Mouse (Mus musculus) testis, adult 2 months (tissue): ENCODE data around the gene Gm49405. TPM values are rescaled to one million over a fixed set of nuclear protein-coding genes. Genes with fewer than 3 reads are reported as not detected.

ENCODE experiments used
- H3K27ac ChIP-seq: fragments of 200-500 bp; 2 replicates; pipeline ENCODE4 v1.5.1; 2012; ENCODE audit warnings: low read depth, low read length; ENCODE audit not compliant: control insufficient read depth, insufficient read depth
- H3K27me3 ChIP-seq: fragments of 200-500 bp; 2 replicates; pipeline ENCODE4 v1.6.1; 2012; ENCODE audit warnings: mild to moderate bottlenecking, low read length, moderate library complexity; ENCODE audit not compliant: control insufficient read depth, insufficient read depth
- H3K36me3 ChIP-seq: fragments of 200-500 bp; 2 replicates; pipeline ENCODE4 v1.6.1; 2012; ENCODE audit warnings: mild to moderate bottlenecking, low read length; ENCODE audit not compliant: control insufficient read depth, insufficient read depth
- H3K4me1 ChIP-seq: fragments of 200-500 bp; 2 replicates; pipeline ENCODE4 v1.6.1; 2012; ENCODE audit warnings: low read length; ENCODE audit not compliant: control insufficient read depth, insufficient read depth
- H3K4me3 ChIP-seq: fragments of 200-500 bp; 2 replicates; pipeline ENCODE4 v1.5.1; 2012; ENCODE audit warnings: low read depth, mild to moderate bottlenecking, low read length, moderate library complexity, mixed read lengths; ENCODE audit not compliant: control insufficient read depth
- CTCF ChIP-seq: fragments of 200-500 bp; IDR thresholded peaks from 2 replicates; pipeline ENCODE4 v1.5.1; 2012; ENCODE audit warnings: low read depth, mild to moderate bottlenecking, inconsistent platforms, low read length, moderate library complexity; ENCODE audit not compliant: control insufficient read depth, insufficient read depth, insufficient replicate concordance
- POLR2A ChIP-seq: fragments of 200-500 bp; IDR thresholded peaks from 2 replicates; pipeline ENCODE4 v1.6.1; 2012; ENCODE audit warnings: low read depth, mild to moderate bottlenecking, inconsistent platforms, low read length, moderate library complexity; ENCODE audit not compliant: control insufficient read depth
- polyA plus RNA-seq: library from polyadenylated mRNA; depleted of rRNA; stranded (reverse); fragments of >200 nt; gene quantifications from 2 replicates; pipeline ENCODE4 v1.2.3, GENCODE M21; 2012

Gm49405 gene
- polyA plus RNA-seq, 1 experiment = 0.48 TPM

DNA sequence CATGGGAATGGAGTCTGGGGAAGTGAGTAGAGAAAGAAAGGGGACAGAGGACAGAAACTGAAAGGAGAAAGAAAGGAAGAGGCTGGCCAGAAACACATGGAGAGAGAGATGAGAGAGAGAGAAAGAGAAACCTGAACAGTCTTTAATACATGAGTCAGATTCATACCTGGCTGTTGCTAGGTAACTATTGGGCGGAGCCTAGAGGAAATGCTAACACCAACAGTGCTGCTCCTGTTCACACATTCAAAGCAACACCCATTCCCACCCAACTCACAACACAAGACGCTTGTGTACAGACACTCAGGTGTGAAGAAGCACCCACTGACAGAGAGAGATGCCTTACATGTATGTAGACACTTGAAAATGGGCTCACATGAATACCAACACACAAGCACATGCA, 24.6 kb upstream of the Gm49405 start:
- Histone ChIP-seq H3K4me3 (no peak overlapping the region), H3K36me3 (no peaks in the 10 kb centered on the region), H3K27me3 (no peaks in the 10 kb centered on the region), H3K4me1 (peaks cover 6% of the 10 kb centered on the region), H3K27ac (no peak overlapping the region)
- TF ChIP-seq CTCF = no peak
- TF ChIP-seq POLR2A = no peak

DNA sequence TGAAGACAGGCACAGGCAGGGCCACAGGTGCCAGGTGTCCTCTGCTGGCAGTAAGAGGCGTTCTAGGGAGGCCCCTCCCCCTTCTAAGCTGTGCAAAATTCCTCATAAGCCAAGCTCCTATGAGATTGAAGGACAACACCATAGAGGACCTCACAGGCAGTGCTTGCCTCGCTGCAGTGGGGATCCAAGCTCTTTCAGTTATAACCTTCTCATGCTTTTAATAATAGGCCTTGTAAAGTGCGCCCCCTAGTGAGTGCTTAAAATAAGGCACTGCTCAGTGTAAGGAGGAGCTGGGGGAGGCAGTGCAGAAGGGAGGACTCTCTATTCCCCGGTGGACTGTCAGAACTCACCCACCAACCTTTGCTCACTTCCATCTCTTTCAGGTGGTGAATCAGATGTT, 20.1 kb upstream of the Gm49405 start:
- peak overlapping the region; percentile 41 for H3K4me3 ChIP-seq
- TF ChIP-seq CTCF (peak; percentile 47; the same call in 1 of the 2 replicates), POLR2A (no peak)
- no peak overlapping the region for H3K27ac ChIP-seq
- H3K4me1 ChIP-seq = peaks cover 9% of the 10 kb centered on the region
- no peaks in the 10 kb centered on the region for H3K27me3 ChIP-seq
- no peaks in the 10 kb centered on the region for H3K36me3 ChIP-seq

DNA sequence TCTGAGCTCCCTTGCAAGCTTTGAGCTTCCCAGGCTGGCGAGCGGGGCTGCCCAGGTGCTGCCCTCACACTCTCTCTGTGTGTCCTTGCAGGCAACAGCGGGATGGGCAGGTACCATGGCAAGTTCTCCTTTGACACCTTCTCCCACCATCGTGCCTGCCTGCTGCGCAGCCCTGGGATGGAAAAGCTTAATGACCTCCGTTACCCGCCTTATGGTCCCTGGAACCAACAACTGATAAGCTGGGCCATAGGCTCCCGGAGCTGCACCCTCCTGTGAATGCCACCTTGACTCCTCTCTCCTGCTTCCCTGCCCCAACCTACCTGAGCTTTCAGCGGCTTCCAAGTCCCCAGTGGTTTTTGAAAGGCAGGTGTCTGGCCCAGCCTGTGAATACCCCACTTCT, 19.5 kb upstream of the Gm49405 start:
- H3K4me3 ChIP-seq = peak overlapping the region; percentile 41
- H3K27ac ChIP-seq = no peak overlapping the region
- H3K4me1 ChIP-seq = peaks cover 9% of the 10 kb centered on the region
- TF ChIP-seq POLR2A (no peak), CTCF (no peak)
- no peaks in the 10 kb centered on the region for H3K27me3 ChIP-seq
- H3K36me3 ChIP-seq = no peaks in the 10 kb centered on the region

DNA sequence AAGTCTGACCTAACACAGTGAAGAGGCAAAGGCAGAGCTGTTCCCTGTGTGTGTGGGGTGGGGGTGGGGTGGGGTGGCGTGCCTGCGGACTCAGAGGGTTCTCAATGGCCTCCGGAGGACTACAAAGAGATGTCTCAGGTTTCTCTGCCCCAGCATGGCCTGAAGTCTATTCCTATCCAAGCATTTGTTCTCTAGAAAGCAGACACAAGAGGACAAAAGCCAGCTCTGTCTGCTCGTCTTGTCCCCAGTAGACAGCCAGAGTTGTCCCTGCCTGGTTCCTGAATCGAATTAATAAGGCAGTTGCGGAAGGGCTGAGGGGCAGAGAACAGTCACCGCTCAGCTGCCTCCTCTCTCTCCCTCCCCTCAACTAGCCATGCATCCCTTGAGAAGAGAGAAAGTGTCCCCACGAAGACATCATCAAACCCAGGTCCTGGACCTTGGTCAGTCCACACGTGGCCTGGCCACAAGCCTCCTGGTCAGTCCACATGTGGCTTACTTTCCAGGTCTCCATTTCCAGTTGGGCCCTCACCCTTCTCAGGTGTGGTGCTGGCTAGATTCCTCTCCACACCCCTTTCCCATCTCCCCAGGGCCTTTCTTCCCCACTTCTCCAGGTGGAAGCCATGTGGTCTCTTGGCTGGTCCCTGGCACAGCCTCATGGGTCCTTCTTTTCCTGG, 16.8 kb upstream of the Gm49405 start:
- Histone ChIP-seq H3K36me3 (no peaks in the 10 kb centered on the region), H3K4me3 (no peak overlapping the region), H3K4me1 (peaks cover 11% of the 10 kb centered on the region), H3K27me3 (no peaks in the 10 kb centered on the region), H3K27ac (no peak overlapping the region)
- TF ChIP-seq POLR2A (no peak), CTCF (no peak)

DNA sequence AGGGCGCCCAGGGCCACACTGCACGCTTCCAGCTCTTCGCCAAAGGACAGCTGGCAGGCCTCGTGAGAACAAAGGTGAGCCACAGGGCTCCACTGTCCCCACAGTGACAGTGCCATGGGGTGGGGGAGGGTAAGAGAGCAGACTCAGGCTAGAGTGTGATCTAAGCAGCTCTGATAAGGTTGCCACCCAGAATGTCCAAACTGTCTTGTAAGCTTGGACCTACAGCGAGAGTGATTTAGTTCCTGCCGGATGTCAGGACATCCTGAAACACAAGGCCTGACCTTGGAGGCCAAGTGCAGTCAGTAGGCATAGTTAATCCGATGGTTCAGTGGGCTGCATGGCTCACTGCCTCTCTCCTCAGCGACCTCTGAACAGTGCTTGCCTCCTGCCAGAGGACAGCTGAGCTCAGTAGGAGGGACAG, 15.2 kb upstream of the Gm49405 start:
- peaks cover 5% of the 10 kb centered on the region for H3K4me1 ChIP-seq
- no peaks in the 10 kb centered on the region for H3K36me3 ChIP-seq

DNA sequence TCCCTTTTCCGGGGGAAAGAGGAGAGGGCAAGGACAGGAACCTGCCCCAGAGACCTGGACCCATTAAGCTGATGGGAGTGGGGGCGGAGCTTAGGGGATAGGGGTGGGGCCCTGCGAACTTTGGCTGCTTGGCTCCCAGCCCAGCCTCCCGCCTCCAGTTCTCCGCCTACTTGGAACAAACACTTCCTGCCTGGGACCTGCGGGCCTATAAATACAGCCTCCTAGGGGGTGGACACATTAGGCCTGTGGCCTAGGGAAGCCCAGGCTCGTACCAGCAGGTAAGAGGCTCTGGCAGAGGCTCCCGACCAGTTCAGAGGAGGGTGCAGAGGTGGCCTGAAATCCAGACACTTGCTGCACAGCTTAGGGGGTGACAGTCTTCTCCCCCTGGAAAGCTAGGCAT, 14.1 kb upstream of the Gm49405 start, which contains the start of gene Acy3:
Acy3 (plus strand) TSS at position 237 of the 400 bp plus-strand sequence.
- Histone ChIP-seq H3K36me3 (no peaks in the 10 kb centered on the region), H3K4me3 (no peak within 1 kb of the TSS), H3K27me3 (no peaks in the 10 kb centered on the region), H3K27ac (peak within 1 kb of the TSS; percentile 47), H3K4me1 (peaks cover 5% of the 10 kb centered on the region)
- TF ChIP-seq POLR2A = peak; percentile 22; the same call in 1 of the 2 replicates
- no peak for TF ChIP-seq CTCF

More for the DNA sequence above, 15.2 kb upstream of the Gm49405 start:
- Histone ChIP-seq H3K27me3 (no peaks in the 10 kb centered on the region), H3K4me3 (no peak overlapping the region), H3K27ac (peak overlapping the region; percentile 5; the same call in 1 of the 2 replicates)
- TF ChIP-seq POLR2A = no peak
- no peak for TF ChIP-seq CTCF

DNA sequence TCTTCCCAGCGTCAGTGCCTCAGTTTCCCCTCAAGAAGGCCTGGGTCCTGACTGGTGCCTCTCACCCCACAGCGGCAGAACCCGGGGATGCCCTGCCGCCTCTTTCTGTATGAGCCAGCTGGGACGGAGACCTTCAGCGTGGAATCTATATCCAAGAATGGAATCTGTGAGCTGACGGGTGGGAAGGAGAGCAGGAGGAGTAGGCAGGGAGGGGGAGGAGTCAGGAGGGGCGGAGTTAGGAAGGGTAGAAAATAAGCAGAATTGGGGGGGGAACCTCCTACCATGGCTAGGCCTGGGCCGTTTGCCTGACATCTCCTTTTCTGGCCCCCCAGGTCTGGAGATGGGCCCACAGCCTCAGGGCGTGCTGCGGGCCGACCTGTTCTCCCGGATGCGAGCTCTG, 12.4 kb upstream of the Gm49405 start:
- Histone ChIP-seq H3K4me1 (peaks cover 5% of the 10 kb centered on the region), H3K4me3 (no peak overlapping the region), H3K36me3 (no peaks in the 10 kb centered on the region), H3K27ac (no peak overlapping the region), H3K27me3 (no peaks in the 10 kb centered on the region)
- TF ChIP-seq CTCF (no peak), POLR2A (no peak)
